Mouse (Mus musculus): ENCODE measurements around the gene Gmpr2.

DNA sequence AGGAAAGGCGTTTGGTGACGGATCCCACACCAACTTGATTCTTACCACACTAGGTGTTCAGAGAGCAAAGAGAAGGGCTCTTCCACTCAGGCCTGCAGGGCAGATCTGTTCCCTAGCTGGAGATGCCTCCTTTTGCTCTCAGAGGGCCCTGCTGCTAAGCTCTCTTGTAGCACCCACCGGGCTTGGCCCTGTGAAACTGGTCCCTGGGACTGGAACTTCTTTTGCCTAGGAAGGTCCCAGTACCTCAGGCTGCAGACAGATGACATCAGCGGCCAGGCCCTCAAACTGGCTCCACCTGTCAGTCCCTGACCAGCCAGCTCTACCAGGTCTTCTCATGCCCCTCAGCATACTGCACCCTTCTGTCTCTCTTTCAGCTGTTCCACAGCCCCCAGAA is 42.0 kb downstream of the Gmpr2 start, which contains the start of gene Tgm1:
- TF ChIP-seq POLR2A (IDR thresholded peaks at IDR 0.05; ENCODE audit: borderline replicate concordance, low read depth, low read length) (no peak), CTCF (IDR thresholded peaks at IDR 0.05; ENCODE audit: low read depth, low read length) (no peak)

All from bone marrow macrophage, adult 2 months (primary cell).